Mouse (Mus musculus) stomach, embryonic 14.5 days (tissue): Measurements from ENCODE around the gene Smad3. TPM values are rescaled to one million over a fixed set of nuclear protein-coding genes. Genes with fewer than 3 reads are reported as not detected.

Source experiments
- ATAC-seq: fragments of 200-750 bp; cut with Nextera tagmentation; 2 replicates; pipeline ENCODE4 v1.8.0; 2017; ENCODE audit warnings: low read depth, moderate TSS enrichment; ENCODE audit not compliant: insufficient number of reproducible peaks, insufficient read depth, low FRiP score
- H3K27ac ChIP-seq: fragments of 300-500 bp; sonication (generic); 2 replicates; pipeline ENCODE4 v1.5.1; 2014; ENCODE audit warnings: mild to moderate bottlenecking, low read length, moderate library complexity, mixed read lengths
- H3K27me3 ChIP-seq: fragments of 300-500 bp; sonication (generic); 2 replicates; pipeline ENCODE4 v1.6.1; 2014; ENCODE audit warnings: low read length, control low read depth, mixed read lengths; ENCODE audit not compliant: control insufficient read depth, insufficient read depth
- H3K36me3 ChIP-seq: fragments of 300-500 bp; sonication (generic); 2 replicates; pipeline ENCODE4 v1.6.1; 2014; ENCODE audit warnings: mild to moderate bottlenecking, control low read depth, low read length, moderate library complexity, mixed read lengths; ENCODE audit not compliant: control insufficient read depth, insufficient read depth
- H3K4me1 ChIP-seq: fragments of 300-500 bp; sonication (generic); 2 replicates; pipeline ENCODE4 v1.6.1; 2014; ENCODE audit warnings: low read length, control low read depth, mixed read lengths; ENCODE audit not compliant: control insufficient read depth, insufficient read depth
- H3K4me2 ChIP-seq: fragments of 300-500 bp; sonication (generic); replicated peaks from 2 replicates; pipeline ENCODE4 v1.6.1; 2014; ENCODE audit warnings: low read depth, low read length, control low read depth
- H3K4me3 ChIP-seq: fragments of 300-500 bp; sonication (generic); 2 replicates; pipeline ENCODE4 v1.5.1; 2014; ENCODE audit warnings: low read depth, low read length, control low read depth
- H3K9ac ChIP-seq: fragments of 300-500 bp; sonication (generic); replicated peaks from 2 replicates; pipeline ENCODE4 v1.6.1; 2014; ENCODE audit warnings: low read depth, mild to moderate bottlenecking, control low read depth, low read length, moderate library complexity, mixed read lengths
- H3K9me3 ChIP-seq: fragments of 300-500 bp; sonication (generic); 2 replicates; pipeline ENCODE4 v1.6.1; 2016; ENCODE audit warnings: low read depth, low read length, control low read depth; ENCODE audit not compliant: control insufficient read depth
- WGBS: fragments of 180-500 bp; shearing (Covaris S2); extraction: QIAGEN DNeasy Blood & Tissue Kit; methylation state at CpG from one replicate; pipeline ENCODE4 v1.1.7; 2014; 5-methylcytosine and 5-hydroxymethylcytosine counted together
- polyA plus RNA-seq: library from polyadenylated mRNA; unstranded; fragments of >200 nt; fragmentation: Nextera tagmentation; extraction: Ambion mirVana; gene quantifications from 2 replicates; pipeline ENCODE4 v1.2.1, GENCODE M21; 2014

Gene Smad3
- polyA plus RNA-seq, 1 experiment from 2014 or later = 17.3 TPM

DNA sequence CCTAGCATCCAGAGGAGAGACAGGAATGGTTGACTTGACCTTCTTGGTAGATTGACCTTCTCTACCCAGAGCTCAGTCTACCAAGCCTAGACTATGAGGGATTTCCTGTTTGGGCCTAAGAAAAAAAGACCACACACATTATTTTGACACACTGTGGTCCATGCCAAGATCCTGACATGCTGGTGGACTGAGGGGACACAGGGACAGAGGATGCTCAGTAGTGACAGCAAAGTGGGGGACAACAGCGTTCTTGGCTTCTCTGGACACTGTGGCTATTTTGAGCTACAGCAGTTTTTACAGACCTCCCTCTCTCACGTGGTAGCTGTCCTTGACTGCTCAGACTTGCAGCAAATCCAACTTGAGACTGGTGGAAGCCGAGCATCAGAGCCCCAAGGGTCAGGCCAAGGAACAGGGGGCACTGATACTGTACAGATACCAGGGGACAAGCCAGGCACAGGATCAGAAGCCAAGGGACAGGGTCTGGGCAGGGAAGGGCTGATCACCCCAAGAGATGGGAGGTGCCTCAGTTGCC, 40.3 kb downstream of the Smad3 start:
- no peak overlapping the region for H3K4me2 ChIP-seq
- no peak overlapping the region for H3K4me3 ChIP-seq
- H3K9me3 ChIP-seq = no peaks in the 10 kb centered on the region
- H3K27ac ChIP-seq = no peak overlapping the region
- H3K4me1 ChIP-seq = peaks cover 27% of the 10 kb centered on the region
- H3K36me3 ChIP-seq = no peaks in the 10 kb centered on the region
- ATAC-seq = no peak
- WGBS = 64% methylated on average over 3 of the region's 3 CpGs
- H3K9ac ChIP-seq = no peak overlapping the region
- no peaks in the 10 kb centered on the region for H3K27me3 ChIP-seq

- ATAC-seq = peak; percentile 31; the same call in 1 of the 2 replicates
- H3K36me3 ChIP-seq = no peaks in the 10 kb centered on the region
- no peaks in the 10 kb centered on the region for H3K9me3 ChIP-seq
- H3K4me1 ChIP-seq = peaks cover 24% of the 10 kb centered on the region
- WGBS = 13% methylated on average over 18 of the region's 18 CpGs
- H3K27ac ChIP-seq = peak overlapping the region; percentile 44; the same call in 1 of the 2 replicates
- H3K27me3 ChIP-seq = no peaks in the 10 kb centered on the region
- H3K4me3 ChIP-seq = no peak overlapping the region
- H3K4me2 ChIP-seq = 0 out of 2 replicates have a peak overlapping the region, but pooled peaks have one; percentile 7
- no peak overlapping the region for H3K9ac ChIP-seq
These were observed 41.4 kb downstream of the Smad3 start for GRCm38 (mm10) chr9:63716150-63717138.

- ATAC-seq = no peak
- 77% methylated on average over 6 of the region's 6 CpGs for WGBS
- no peaks in the 10 kb centered on the region for H3K27me3 ChIP-seq
- no peak overlapping the region for H3K27ac ChIP-seq
- H3K9me3 ChIP-seq = no peaks in the 10 kb centered on the region
- no peaks in the 10 kb centered on the region for H3K36me3 ChIP-seq
- H3K4me3 ChIP-seq = no peak overlapping the region
- peaks cover 24% of the 10 kb centered on the region for H3K4me1 ChIP-seq
- no peak overlapping the region for H3K9ac ChIP-seq
- no peak overlapping the region for H3K4me2 ChIP-seq
These were observed 43.2 kb downstream of the Smad3 start for GRCm38 (mm10) chr9:63714572-63714971.

- no peak overlapping the region for H3K27ac ChIP-seq
- no peak overlapping the region for H3K4me2 ChIP-seq
- H3K27me3 ChIP-seq = no peaks in the 10 kb centered on the region
- H3K9me3 ChIP-seq = no peaks in the 10 kb centered on the region
- H3K36me3 ChIP-seq = no peaks in the 10 kb centered on the region
- WGBS = 58% methylated on average over 6 of the region's 6 CpGs
- H3K4me3 ChIP-seq = no peak overlapping the region
- H3K4me1 ChIP-seq = peaks cover 23% of the 10 kb centered on the region
- ATAC-seq = no peak
- H3K9ac ChIP-seq = no peak overlapping the region
These were observed 45.0 kb downstream of the Smad3 start for GRCm38 (mm10) chr9:63712838-63713237.

- no peaks in the 10 kb centered on the region for H3K36me3 ChIP-seq
- no peak overlapping the region for H3K27ac ChIP-seq
- no peak overlapping the region for H3K4me3 ChIP-seq
- 76% methylated on average over 13 of the region's 13 CpGs for WGBS
- H3K27me3 ChIP-seq = no peaks in the 10 kb centered on the region
- H3K9me3 ChIP-seq = no peaks in the 10 kb centered on the region
- peaks cover 19% of the 10 kb centered on the region for H3K4me1 ChIP-seq
- no peak overlapping the region for H3K9ac ChIP-seq
- no peak overlapping the region for H3K4me2 ChIP-seq
- ATAC-seq = no peak
These were observed 46.1 kb downstream of the Smad3 start for GRCm38 (mm10) chr9:63711580-63712230.

DNA sequence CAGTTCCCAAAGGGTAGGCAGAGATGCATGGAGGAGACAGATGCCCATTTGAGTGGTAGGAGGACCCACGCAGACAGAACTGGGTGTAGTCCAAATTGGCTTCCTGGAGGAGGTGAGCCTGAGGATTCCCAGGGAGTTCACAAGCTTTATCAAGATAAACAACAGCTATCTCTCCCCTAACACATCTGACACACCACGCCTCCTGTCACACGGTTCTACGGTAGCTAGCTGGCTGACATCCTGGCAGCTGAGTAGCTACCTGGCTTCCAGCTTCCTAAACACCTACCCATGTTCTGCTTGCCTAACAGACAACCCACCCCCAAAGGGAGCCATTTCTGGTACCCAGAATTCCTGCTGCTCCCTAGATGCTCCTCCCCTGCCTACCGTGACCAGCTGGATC, 47.9 kb downstream of the Smad3 start:
- Histone ChIP-seq H3K27ac (no peak overlapping the region), H3K9ac (no peak overlapping the region), H3K9me3 (no peaks in the 10 kb centered on the region), H3K36me3 (no peaks in the 10 kb centered on the region), H3K4me1 (peaks cover 19% of the 10 kb centered on the region; the same call in 1 of the 2 replicates), H3K4me2 (no peak overlapping the region), H3K4me3 (no peak overlapping the region), H3K27me3 (no peaks in the 10 kb centered on the region)
- WGBS = 98% methylated on average over 5 of the region's 5 CpGs
- ATAC-seq = no peak

- Histone ChIP-seq H3K4me3 (no peak overlapping the region), H3K4me1 (peaks cover 19% of the 10 kb centered on the region; the same call in 1 of the 2 replicates), H3K27me3 (no peaks in the 10 kb centered on the region), H3K9me3 (no peaks in the 10 kb centered on the region), H3K9ac (no peak overlapping the region), H3K36me3 (no peaks in the 10 kb centered on the region), H3K4me2 (no peak overlapping the region), H3K27ac (no peak overlapping the region)
- no peak for ATAC-seq
These were observed 48.5 kb downstream of the Smad3 start for GRCm38 (mm10) chr9:63709266-63709665.

DNA sequence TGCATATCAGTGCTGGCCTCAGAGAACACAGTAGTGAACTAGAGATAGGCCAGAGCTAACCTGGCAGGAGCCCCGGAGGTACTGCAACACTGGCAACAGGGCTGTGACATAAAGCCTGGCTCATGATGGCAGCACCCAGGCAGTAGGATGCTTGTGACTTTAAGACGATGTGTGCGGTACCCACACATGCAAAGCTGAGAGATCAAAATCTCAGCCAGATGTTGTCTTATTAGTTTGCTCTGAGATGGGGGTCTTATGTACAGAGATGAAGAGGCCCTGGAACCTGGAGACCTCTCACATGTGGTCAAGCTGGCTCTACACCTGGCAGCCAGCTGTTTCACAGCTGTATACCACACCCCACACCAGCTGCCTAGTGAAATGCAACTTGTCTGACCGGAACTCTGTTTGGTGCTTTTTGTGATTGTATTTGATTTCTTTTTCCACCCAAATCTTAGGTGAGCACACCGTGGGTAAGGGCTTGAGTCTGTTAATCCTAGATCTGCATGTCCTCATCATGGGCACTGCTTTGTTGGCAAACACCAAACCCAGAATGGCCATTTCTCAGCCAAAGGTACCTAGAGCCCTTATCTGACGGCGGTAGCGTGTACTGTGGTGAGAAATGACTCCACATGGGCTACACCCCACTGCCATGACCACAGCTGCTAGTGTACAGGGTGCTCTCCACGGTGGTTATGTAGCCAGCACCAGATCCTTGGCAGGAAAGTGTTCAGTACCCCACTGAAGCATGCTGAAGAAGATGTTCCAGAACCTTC, 49.8 kb downstream of the Smad3 start:
- Histone ChIP-seq H3K9me3 (no peaks in the 10 kb centered on the region), H3K36me3 (no peaks in the 10 kb centered on the region), H3K9ac (no peak overlapping the region), H3K27ac (no peak overlapping the region), H3K4me1 (peaks cover 23% of the 10 kb centered on the region; the same call in 1 of the 2 replicates), H3K4me3 (no peak overlapping the region), H3K27me3 (no peaks in the 10 kb centered on the region), H3K4me2 (no peak overlapping the region)
- WGBS = 85% methylated on average over 9 of the region's 9 CpGs
- ATAC-seq = no peak
